Mouse (Mus musculus) embryonic facial prominence, embryonic 11.5 days (tissue): ENCODE measurements around the gene Col4a2. TPM values are rescaled to one million over a fixed set of nuclear protein-coding genes. Genes with fewer than 3 reads are reported as not detected.

Source experiments
- ATAC-seq: fragments of 200-750 bp; cut with Nextera tagmentation; replicated peaks from 2 replicates; pipeline ENCODE4 v1.8.0; 2017; ENCODE audit warnings: low read depth; ENCODE audit not compliant: insufficient number of reproducible peaks, low FRiP score, low TSS enrichment
- DNase-seq: peaks from one replicate; pipeline ENCODE4 v3.0.0-alpha.2; 2015; ENCODE audit warnings: low spot score
- H3K27ac ChIP-seq: fragments of 300-500 bp; sonication (generic); replicated peaks from 2 replicates; pipeline ENCODE4 v1.5.1; 2014; ENCODE audit warnings: mild to moderate bottlenecking, low read depth, low read length, control low read depth
- H3K27me3 ChIP-seq: fragments of 300-500 bp; sonication (generic); 2 replicates; pipeline ENCODE4 v1.6.1; 2014; ENCODE audit warnings: mild to moderate bottlenecking, low read length, moderate library complexity, mixed read lengths; ENCODE audit not compliant: control insufficient read depth, insufficient read depth
- H3K36me3 ChIP-seq: fragments of 300-500 bp; sonication (generic); replicated peaks from 2 replicates; pipeline ENCODE4 v1.6.1; 2014; ENCODE audit warnings: low read depth, mild to moderate bottlenecking, low read length, moderate library complexity, mixed read lengths; ENCODE audit not compliant: control insufficient read depth, insufficient read depth
- H3K4me1 ChIP-seq: fragments of 300-500 bp; sonication (generic); 2 replicates; pipeline ENCODE4 v1.6.1; 2014; ENCODE audit warnings: low read length, mixed read lengths; ENCODE audit not compliant: control insufficient read depth, insufficient read depth
- H3K4me2 ChIP-seq: fragments of 300-500 bp; sonication (generic); 2 replicates; pipeline ENCODE4 v1.6.1; 2014; ENCODE audit warnings: low read depth, mild to moderate bottlenecking, control low read depth, low read length, moderate library complexity
- H3K4me3 ChIP-seq: fragments of 300-500 bp; sonication (generic); 2 replicates; pipeline ENCODE4 v1.5.1; 2014; ENCODE audit warnings: low read depth, low read length, control low read depth
- H3K9ac ChIP-seq: fragments of 300-500 bp; sonication (generic); replicated peaks from 2 replicates; pipeline ENCODE4 v1.6.1; 2014; ENCODE audit warnings: mild to moderate bottlenecking, control low read depth, low read length
- H3K9me3 ChIP-seq: fragments of 300-500 bp; sonication (generic); replicated peaks from 2 replicates; pipeline ENCODE4 v1.6.1; 2016; ENCODE audit warnings: mild to moderate bottlenecking, low read length, inconsistent platforms, mixed read lengths; ENCODE audit not compliant: control insufficient read depth
- WGBS: fragments of 180-500 bp; shearing (Covaris S2); extraction: QIAGEN DNeasy Blood & Tissue Kit; methylation state at CpG from one replicate; pipeline ENCODE4 v1.1.7; 2014; 5-methylcytosine and 5-hydroxymethylcytosine counted together
- polyA plus RNA-seq: library from polyadenylated mRNA; unstranded; fragments of >200 nt; fragmentation: Nextera tagmentation; extraction: Ambion mirVana; gene quantifications from 2 replicates; pipeline ENCODE4 v1.2.1, GENCODE M21; 2014

The Col4a2 gene
- polyA plus RNA-seq, 1 experiment from 2014 or later = 26.7 TPM

GRCm38 (mm10) chr8:11321841-11322240 is 9.2 kb downstream of the Col4a2 start:
- H3K9me3 ChIP-seq = no peaks in the 10 kb centered on the region
- 91% methylated on average over 7 of the region's 7 CpGs for WGBS
- no peak overlapping the region for H3K4me3 ChIP-seq
- H3K9ac ChIP-seq = no peak overlapping the region
- H3K36me3 ChIP-seq = no peaks in the 10 kb centered on the region
- no peaks in the 10 kb centered on the region for H3K4me1 ChIP-seq
- no peaks in the 10 kb centered on the region for H3K27me3 ChIP-seq
- H3K27ac ChIP-seq = no peak overlapping the region
- no peak for ATAC-seq
- no peak for DNase-seq
- no peak overlapping the region for H3K4me2 ChIP-seq

- no peak for ATAC-seq
- Histone ChIP-seq H3K36me3 (no peaks in the 10 kb centered on the region), H3K9me3 (no peaks in the 10 kb centered on the region), H3K27ac (no peak overlapping the region), H3K4me3 (no peak overlapping the region), H3K4me2 (no peak overlapping the region), H3K27me3 (no peaks in the 10 kb centered on the region), H3K4me1 (0 out of 2 replicates have a peak, but pooled peaks cover 3% of the 10 kb centered on the region), H3K9ac (no peak overlapping the region)
- WGBS = 90% methylated on average over 5 of the region's 5 CpGs
- DNase-seq = no peak
Observed at GRCm38 (mm10) chr8:11322724-11323585, 10.3 kb downstream of the Col4a2 start.

GRCm38 (mm10) chr8:11323681-11324080 is 11.1 kb downstream of the Col4a2 start:
- Histone ChIP-seq H3K4me1 (0 out of 2 replicates have a peak, but pooled peaks cover 3% of the 10 kb centered on the region), H3K27me3 (no peaks in the 10 kb centered on the region), H3K9me3 (no peaks in the 10 kb centered on the region), H3K27ac (no peak overlapping the region), H3K4me2 (no peak overlapping the region), H3K9ac (no peak overlapping the region), H3K36me3 (no peaks in the 10 kb centered on the region), H3K4me3 (no peak overlapping the region)
- no peak for DNase-seq
- no peak for ATAC-seq
- 81% methylated on average over 1 of the region's 1 CpGs for WGBS

GRCm38 (mm10) chr8:11324801-11325395 is 12.3 kb downstream of the Col4a2 start:
- 81% methylated on average over 6 of the region's 6 CpGs for WGBS
- no peak overlapping the region for H3K4me3 ChIP-seq
- no peak for DNase-seq

GRCm38 (mm10) chr8:11327298-11327697 is 14.7 kb downstream of the Col4a2 start:
- H3K9ac ChIP-seq = no peak overlapping the region
- H3K4me1 ChIP-seq = 0 out of 2 replicates have a peak, but pooled peaks cover 3% of the 10 kb centered on the region
- DNase-seq (peak; percentile 49), ATAC-seq (no peak)
- H3K9me3 ChIP-seq = no peaks in the 10 kb centered on the region
- H3K27ac ChIP-seq = no peak overlapping the region
- no peak overlapping the region for H3K4me2 ChIP-seq
- 32% methylated on average over 4 of the region's 4 CpGs for WGBS
- H3K4me3 ChIP-seq = no peak overlapping the region
- no peaks in the 10 kb centered on the region for H3K27me3 ChIP-seq
- H3K36me3 ChIP-seq = no peaks in the 10 kb centered on the region

More at GRCm38 (mm10) chr8:11324801-11325395, 12.3 kb downstream of the Col4a2 start:
- no peaks in the 10 kb centered on the region for H3K9me3 ChIP-seq
- no peak overlapping the region for H3K4me2 ChIP-seq
- H3K27ac ChIP-seq = no peak overlapping the region
- H3K36me3 ChIP-seq = no peaks in the 10 kb centered on the region
- 0 out of 2 replicates have a peak, but pooled peaks cover 3% of the 10 kb centered on the region for H3K4me1 ChIP-seq
- no peak overlapping the region for H3K9ac ChIP-seq
- ATAC-seq = no peak
- H3K27me3 ChIP-seq = no peaks in the 10 kb centered on the region

- H3K27ac ChIP-seq = no peak overlapping the region
- H3K4me3 ChIP-seq = no peak overlapping the region
- H3K27me3 ChIP-seq = no peaks in the 10 kb centered on the region
- 41% methylated on average over 5 of the region's 5 CpGs for WGBS
- H3K9ac ChIP-seq = no peak overlapping the region
- H3K4me2 ChIP-seq = no peak overlapping the region
- H3K9me3 ChIP-seq = no peaks in the 10 kb centered on the region
- H3K4me1 ChIP-seq = 0 out of 2 replicates have a peak, but pooled peaks cover 3% of the 10 kb centered on the region
- DNase-seq (no peak), ATAC-seq (no peak)
- no peaks in the 10 kb centered on the region for H3K36me3 ChIP-seq
Observed at GRCm38 (mm10) chr8:11327722-11328417, 15.3 kb downstream of the Col4a2 start.

DNA sequence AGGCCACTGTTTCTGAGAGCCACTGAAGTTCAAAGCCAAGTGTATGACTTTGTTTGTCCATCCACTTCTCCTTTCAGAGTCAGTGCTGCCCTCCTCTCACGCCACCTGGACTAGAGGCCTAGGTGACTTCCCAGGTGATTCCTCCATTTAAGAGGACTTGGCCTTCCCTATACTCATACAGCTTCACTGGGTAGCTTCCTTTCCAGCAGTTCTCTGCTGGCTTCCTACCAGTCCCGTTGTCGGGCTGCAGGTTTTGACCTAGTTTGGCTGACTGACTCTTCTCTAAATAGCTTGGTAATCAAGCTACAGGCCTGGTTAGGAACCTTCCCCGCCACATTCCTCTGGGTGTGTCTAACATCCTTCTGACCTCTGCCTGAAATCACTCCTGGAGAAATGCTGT is 19.0 kb downstream of the Col4a2 start:
- peaks cover 3% of the 10 kb centered on the region; the same call in 1 of the 2 replicates for H3K4me1 ChIP-seq
- no peak overlapping the region for H3K4me2 ChIP-seq
- H3K27me3 ChIP-seq = no peaks in the 10 kb centered on the region
- no peak for ATAC-seq
- no peak overlapping the region for H3K4me3 ChIP-seq
- no peaks in the 10 kb centered on the region for H3K36me3 ChIP-seq
- H3K27ac ChIP-seq = no peak overlapping the region
- no peak for DNase-seq
- 74% methylated on average over 4 of the region's 4 CpGs for WGBS
- H3K9me3 ChIP-seq = no peaks in the 10 kb centered on the region
- no peak overlapping the region for H3K9ac ChIP-seq
